Mouse (Mus musculus) megakaryocyte, embryonic 14.5 days (primary cell): ENCODE data around the gene Fam222b.

Source experiments
- FLI1 ChIP-seq: IDR thresholded peaks from 2 replicates; pipeline ENCODE4 v1.6.1; 2012; ENCODE audit warnings: low read length, inconsistent platforms, mixed read lengths
- GATA1 ChIP-seq: IDR thresholded peaks from 3 replicates; pipeline ENCODE4 v1.6.1; 2012; ENCODE audit warnings: mixed read lengths, low read length, inconsistent platforms, borderline replicate concordance

- TF ChIP-seq GATA1 = no peak
- TF ChIP-seq FLI1 = no peak
Observed at GRCm38 (mm10) chr11:78134344-78134743, 39.9 kb downstream of the Fam222b start.
